Mouse (Mus musculus): ENCODE results near the gene Fam57a. TPM values are rescaled to one million over a fixed set of nuclear protein-coding genes. Genes with fewer than 3 reads are reported as not detected.

The Fam57a gene
- polyA plus RNA-seq (2014; fragmentation: Illumina TruSeq; extraction: RNeasy Lipid Tissue Mini Kit (QIAGEN cat#74804); ENCODE audit: low replicate concordance), result 2.5 TPM

DNA sequence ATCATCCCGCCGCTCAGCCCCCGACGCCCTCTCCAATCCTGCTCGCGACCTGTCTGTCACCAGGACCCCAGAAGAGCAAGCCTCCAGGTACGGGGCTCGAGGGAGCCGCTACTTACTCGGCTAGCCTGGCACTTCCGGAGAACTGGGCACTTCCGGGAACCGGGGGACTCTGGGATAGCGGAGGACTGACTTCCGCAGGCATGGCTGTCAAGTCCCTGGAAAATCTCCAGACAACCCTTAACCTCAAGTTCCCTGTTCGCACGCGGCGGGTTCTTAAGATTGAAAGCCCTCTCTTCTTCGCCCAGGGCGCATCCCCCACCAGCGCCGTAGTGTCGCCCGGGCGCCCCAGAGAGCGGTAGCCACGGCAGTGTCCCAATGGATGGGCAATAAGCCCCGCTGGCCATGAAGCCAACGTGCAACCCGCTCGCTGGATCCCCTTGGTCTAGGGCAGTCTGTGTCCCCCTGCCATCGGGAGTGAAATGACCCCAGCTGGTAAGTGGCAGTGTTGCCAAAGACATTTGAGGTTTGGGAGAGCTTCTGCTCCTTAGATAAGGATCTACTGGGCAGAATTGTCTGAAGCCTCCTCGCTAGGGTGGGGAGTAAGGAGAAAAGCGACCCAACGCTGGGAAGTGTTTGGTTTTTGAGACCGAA is at the start of gene Fam57a, which contains the start of gene Vps53:
TSS of gene Fam57a (plus strand) at position 177 of the 651 bp plus-strand sequence.
TSS of gene Vps53 (minus strand) at position 153 of the 651 bp plus-strand sequence.

DNA sequence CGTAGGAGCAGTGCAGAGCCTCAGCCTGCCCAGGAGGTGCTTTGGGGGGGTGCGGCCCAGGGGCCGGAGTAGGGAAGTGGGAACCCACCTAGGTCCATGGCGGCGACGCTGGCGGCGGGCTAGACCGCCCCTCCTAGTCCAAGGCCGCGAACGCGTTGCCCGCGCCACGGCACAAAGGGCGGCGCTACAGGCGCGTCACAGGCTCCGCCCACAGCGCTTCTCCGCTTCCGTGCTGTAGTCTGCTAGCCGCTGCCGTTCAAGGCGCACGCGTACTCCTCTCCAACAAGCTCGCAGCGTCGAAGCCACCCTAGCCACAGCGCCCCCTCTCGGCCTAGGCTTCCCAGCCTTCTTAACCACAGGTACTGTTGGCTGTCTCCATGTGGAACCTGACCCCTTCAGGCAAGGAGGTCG is 37.9 kb downstream of the Fam57a start, which contains the start of the genes Dbil5 and Gemin4:
TSS of gene Dbil5 (plus strand) at position 219 of the 411 bp plus-strand sequence.
TSS of gene Gemin4 (minus strand) at position 275 of the 411 bp plus-strand sequence.

DNA sequence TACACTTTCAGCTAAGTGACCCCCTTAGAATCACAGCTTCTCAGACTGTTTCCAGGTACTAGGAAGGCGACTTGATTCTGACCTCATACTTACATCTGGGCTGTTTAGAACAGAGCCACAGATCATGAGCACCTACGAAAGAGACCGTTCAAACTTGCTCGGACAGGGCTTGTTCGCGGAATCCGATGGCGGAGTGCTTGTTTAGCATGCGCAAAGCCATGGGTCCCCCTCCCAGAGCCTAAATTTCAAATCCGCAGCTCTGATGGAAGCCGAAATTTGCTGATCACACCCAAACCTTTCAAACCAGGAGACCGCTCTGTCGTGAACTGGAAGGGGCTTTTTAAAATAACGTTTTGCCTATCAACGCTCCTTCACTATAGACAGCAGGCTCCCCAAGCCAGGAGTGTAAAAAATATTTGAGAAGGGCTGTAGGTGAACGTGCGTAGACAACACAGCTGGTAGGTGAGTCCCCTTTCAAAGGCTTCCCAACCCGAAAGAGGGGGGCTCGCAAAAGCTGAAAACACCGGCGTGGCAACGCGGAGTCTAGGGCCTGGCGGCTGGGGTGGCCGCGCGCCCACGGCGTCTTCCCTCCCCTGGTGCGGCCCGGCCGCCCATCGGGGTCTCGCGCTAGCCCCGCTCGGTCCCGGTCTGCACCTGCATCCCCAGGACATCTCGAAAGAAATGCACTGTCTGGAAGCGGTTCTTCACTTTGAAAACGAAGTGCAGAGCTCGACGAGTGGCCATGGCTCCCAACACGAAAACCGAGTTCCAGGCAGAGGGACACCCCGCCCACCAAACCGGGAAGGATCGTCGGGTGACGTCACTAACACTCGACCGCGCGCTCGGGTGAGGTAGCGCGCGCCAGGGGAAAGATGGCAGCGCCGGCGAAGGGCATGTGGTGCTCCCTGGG is 63.7 kb downstream of the Fam57a start, which contains the start of the genes Mrm3 and Glod4:
TSS of gene Mrm3 (plus strand) at position 815 of the 910 bp plus-strand sequence.
TSS of gene Glod4 (minus strand) at position 825 of the 910 bp plus-strand sequence.

Other genes with a start within 250 kb of the Fam57a start
- 1.0 TPM for gene Rph3al, start 241.2 kb upstream of the Fam57a start, polyA plus RNA-seq (2014; fragmentation: Illumina TruSeq; extraction: RNeasy Lipid Tissue Mini Kit (QIAGEN cat#74804); ENCODE audit: low replicate concordance)
- not detected for gene 1700016K19Rik, start 179.8 kb upstream of the Fam57a start, polyA plus RNA-seq (2014; fragmentation: Illumina TruSeq; extraction: RNeasy Lipid Tissue Mini Kit (QIAGEN cat#74804); ENCODE audit: low replicate concordance)
- gene Rflnb, start 151.9 kb upstream of the Fam57a start, polyA plus RNA-seq (2014; fragmentation: Illumina TruSeq; extraction: RNeasy Lipid Tissue Mini Kit (QIAGEN cat#74804); ENCODE audit: low replicate concordance), result 27.8 TPM
- gene Vps53, start within 50 bp of the Fam57a start, polyA plus RNA-seq (2014; fragmentation: Illumina TruSeq; extraction: RNeasy Lipid Tissue Mini Kit (QIAGEN cat#74804); ENCODE audit: low replicate concordance), result 40.0 TPM
- not detected for gene Dbil5, start 37.9 kb downstream of the Fam57a start, polyA plus RNA-seq (2014; fragmentation: Illumina TruSeq; extraction: RNeasy Lipid Tissue Mini Kit (QIAGEN cat#74804); ENCODE audit: low replicate concordance)
- not detected for gene Gemin4, start 38.0 kb downstream of the Fam57a start, polyA plus RNA-seq (2014; fragmentation: Illumina TruSeq; extraction: RNeasy Lipid Tissue Mini Kit (QIAGEN cat#74804); ENCODE audit: low replicate concordance)
- gene Mrm3, start 64.0 kb downstream of the Fam57a start, polyA plus RNA-seq (2014; fragmentation: Illumina TruSeq; extraction: RNeasy Lipid Tissue Mini Kit (QIAGEN cat#74804); ENCODE audit: low replicate concordance), result 1.5 TPM
- 75.6 TPM for gene Glod4, start 64.1 kb downstream of the Fam57a start, polyA plus RNA-seq (2014; fragmentation: Illumina TruSeq; extraction: RNeasy Lipid Tissue Mini Kit (QIAGEN cat#74804); ENCODE audit: low replicate concordance)
- 0.82 TPM for gene Nxn, start 219.5 kb downstream of the Fam57a start, polyA plus RNA-seq (2014; fragmentation: Illumina TruSeq; extraction: RNeasy Lipid Tissue Mini Kit (QIAGEN cat#74804); ENCODE audit: low replicate concordance)
- gene Timm22, start 227.3 kb downstream of the Fam57a start, polyA plus RNA-seq (2014; fragmentation: Illumina TruSeq; extraction: RNeasy Lipid Tissue Mini Kit (QIAGEN cat#74804); ENCODE audit: low replicate concordance), result 2.9 TPM